8 mouse cellular contexts compared by ENCODE assay signal in the genomic region with DNA sequence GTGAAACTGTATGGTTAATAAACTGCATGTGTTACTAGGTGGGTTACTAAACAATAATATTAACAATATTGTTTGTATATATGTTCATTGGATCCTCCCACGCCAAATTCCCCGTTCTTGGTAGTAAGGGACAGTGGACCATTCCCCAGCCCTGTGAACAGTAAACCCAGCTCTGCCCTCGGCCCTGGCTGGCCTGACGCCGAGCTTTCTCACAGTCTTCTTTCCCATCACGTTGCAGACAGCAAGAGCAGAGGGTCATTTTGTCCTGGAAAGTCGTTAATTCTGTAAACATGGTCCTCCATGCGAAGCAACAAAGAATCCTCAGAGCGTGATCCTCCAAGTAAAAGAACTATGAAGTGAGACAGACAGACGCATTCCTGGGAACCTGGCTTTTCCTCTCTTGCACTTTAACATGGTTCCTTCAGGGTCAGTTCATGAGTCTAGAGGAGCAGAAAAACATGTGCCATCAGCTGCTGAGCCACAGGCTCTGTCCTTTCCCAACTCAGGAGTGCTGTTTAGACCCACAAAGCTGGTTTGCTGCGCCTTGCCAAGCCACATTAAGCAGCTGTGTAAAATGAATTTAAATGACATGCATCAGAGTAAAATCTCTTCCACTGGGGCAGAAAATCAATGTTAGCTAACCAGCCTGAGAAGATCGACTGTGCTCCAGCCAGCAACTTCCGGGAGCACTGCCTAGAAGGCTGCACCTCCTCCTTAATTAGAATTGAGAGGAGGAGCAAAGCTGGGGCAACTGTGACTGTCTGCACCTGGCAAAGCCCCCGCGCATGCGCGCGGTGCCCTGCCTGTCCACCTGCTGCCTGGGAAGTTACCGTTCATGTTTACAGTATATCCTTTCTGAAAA.
DNase-seq lines count a peak whose midpoint lies in the region; ATAC-seq lines count a peak whose summit lies in the region.

No protein-coding gene starts in this region.

- peaks cover 30% of the 10 kb centered on the region for H3K4me1 ChIP-seq in kidney, embryonic 16.5 days (ENCODE audit: insufficient read depth, low read length)
- H3K4me1 ChIP-seq in lung, embryonic 15.5 days: peaks cover 29% of the 10 kb centered on the region

- ATAC-seq in kidney, embryonic 16.5 days (ENCODE audit: low FRiP score, low TSS enrichment): peak; percentile 81
- no peak for ATAC-seq in lung, embryonic 15.5 days (ENCODE audit: borderline replicate concordance, extremely low read depth, low FRiP score, low TSS enrichment)

- DNase-seq in heart, adult 9 months (ENCODE audit: low spot score in 2 of 2): peak; percentile 38 to 53
- DNase-seq in heart, postnatal 25 days (ENCODE audit: low spot score): no peak
- DNase-seq in cerebellum, adult 9-11 months: peak; percentile 92
- DNase-seq in gonadal fat pad, adult 2 months (ENCODE audit: low read depth): peak; percentile 33
- peak; percentile 72 for DNase-seq in ovary, postnatal 36 days (ENCODE audit: low spot score)
- peak; percentile 95 for DNase-seq in thymus, postnatal 14 days

- no peaks in the 10 kb centered on the region for H3K9me3 ChIP-seq in kidney, embryonic 16.5 days (ENCODE audit: low read length)
- no peaks in the 10 kb centered on the region for H3K9me3 ChIP-seq in lung, embryonic 15.5 days

- peak overlapping the region; percentile 24 for H3K4me2 ChIP-seq in kidney, embryonic 16.5 days (replicated peaks; ENCODE audit: low read depth, low read length)
- no peak overlapping the region; the same call in 1 of the 2 replicates for H3K4me2 ChIP-seq in lung, embryonic 15.5 days

- 38% methylated on average over 19 of the region's 19 CpGs for WGBS in kidney, embryonic 16.5 days
- WGBS in lung, embryonic 15.5 days: 60% methylated on average over 19 of the region's 19 CpGs

- intact Hi-C loops in heart, postnatal 25 days (cut with DNase I): no loop called here

- 0 out of 2 replicates have a peak overlapping the region, but pooled peaks have one; percentile 23 for H3K9ac ChIP-seq in kidney, embryonic 16.5 days (replicated peaks; ENCODE audit: low read length)
- no peak overlapping the region for H3K9ac ChIP-seq in lung, embryonic 15.5 days

- H3K27ac ChIP-seq in kidney, embryonic 16.5 days (ENCODE audit: low read length): peak overlapping the region; percentile 87
- peak overlapping the region; percentile 52 for H3K27ac ChIP-seq in lung, embryonic 15.5 days

- no peaks in the 10 kb centered on the region for H3K27me3 ChIP-seq in kidney, embryonic 16.5 days (ENCODE audit: insufficient read depth, low read length)
- H3K27me3 ChIP-seq in lung, embryonic 15.5 days: no peaks in the 10 kb centered on the region

- H3K4me3 ChIP-seq in kidney, embryonic 16.5 days (ENCODE audit: low read length): no peak overlapping the region
- no peak overlapping the region for H3K4me3 ChIP-seq in lung, embryonic 15.5 days

- H3K36me3 ChIP-seq in kidney, embryonic 16.5 days (ENCODE audit: insufficient read depth, low read length): peaks cover 15% of the 10 kb centered on the region; the same call in 1 of the 2 replicates
- peaks cover 9% of the 10 kb centered on the region for H3K36me3 ChIP-seq in lung, embryonic 15.5 days
